Mouse (Mus musculus): ENCODE measurements around the gene Bmpr1a. TPM values are rescaled to one million over a fixed set of nuclear protein-coding genes. Genes with fewer than 3 reads are reported as not detected.
A peak's percentile ranks its signal among the peaks of the same experiment; 100 is the strongest.
"Not testable (repeated sequence)": the region's sequence is repeated elsewhere in the genome, so short reads cannot be mapped to it uniquely, and the experiment has no call there.

The Bmpr1a gene
- polyA plus RNA-seq, 1 experiment from 2014 or later: 56.8 TPM

DNA sequence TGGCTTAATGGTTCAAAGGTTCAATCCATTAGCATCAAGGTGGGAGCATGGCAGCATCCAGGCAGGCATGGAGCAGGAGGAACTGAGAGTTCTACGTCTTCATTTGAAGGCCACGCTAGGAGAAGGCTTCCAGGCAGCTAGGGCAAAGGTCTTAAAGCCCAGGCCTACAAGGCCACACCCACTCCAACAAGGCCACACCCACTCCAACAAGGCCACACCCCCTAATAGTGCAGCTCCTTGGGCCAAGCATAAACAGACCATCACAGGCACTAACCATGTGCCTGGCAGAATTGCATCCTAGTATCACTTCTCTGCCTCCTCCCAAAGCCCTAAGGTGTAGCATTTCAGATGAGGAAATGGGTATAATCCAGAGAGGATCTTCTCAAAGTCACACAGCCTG lies 131.4 kb downstream of the Bmpr1a start:
- 78% methylated on average over 2 of the region's 2 CpGs for WGBS
- peaks cover 11% of the 10 kb centered on the region for H3K4me1 ChIP-seq (replicated peaks; ENCODE audit: control insufficient read depth, insufficient read depth, low read length)
- ATAC-seq (replicated peaks; ENCODE audit: low FRiP score, low TSS enrichment, low read depth) (no peak), DNase-seq (ENCODE audit: low spot score) (no peak)
- H3K9me3 ChIP-seq (ENCODE audit: control insufficient read depth, low read length): no peaks in the 10 kb centered on the region
- H3K4me3 ChIP-seq (ENCODE audit: low read depth, low read length): no peak overlapping the region
- no peaks in the 10 kb centered on the region for H3K36me3 ChIP-seq (ENCODE audit: control insufficient read depth, insufficient read depth, low read length)
- no peak overlapping the region for H3K27ac ChIP-seq (ENCODE audit: low read depth)
- H3K27me3 ChIP-seq (replicated peaks; ENCODE audit: control insufficient read depth, insufficient read depth, low read length): no peaks in the 10 kb centered on the region
- no peak overlapping the region for H3K9ac ChIP-seq (ENCODE audit: low read length)
- H3K4me2 ChIP-seq (ENCODE audit: low read length): no peak overlapping the region

DNA sequence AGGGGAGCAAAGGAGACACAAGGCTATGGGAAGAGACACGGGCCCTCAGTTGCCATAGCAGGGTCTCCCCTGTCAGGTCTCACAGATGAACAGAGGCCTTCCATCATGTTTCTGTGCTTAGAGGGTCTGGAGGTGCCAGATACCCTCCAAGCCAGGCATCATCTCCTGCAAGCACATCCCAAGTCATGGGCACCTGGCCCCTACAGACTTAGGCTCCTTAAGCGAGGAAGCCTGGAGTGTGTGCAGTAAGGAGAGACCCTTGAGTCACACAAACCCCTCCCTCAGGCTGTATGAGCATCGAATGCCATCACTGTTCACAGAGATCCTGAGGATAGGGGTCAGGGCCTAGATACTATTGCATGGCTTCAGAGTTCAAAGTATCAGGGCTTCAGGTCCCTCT lies 132.2 kb downstream of the Bmpr1a start:
- H3K9ac ChIP-seq (ENCODE audit: low read length): no peak overlapping the region
- H3K36me3 ChIP-seq (ENCODE audit: control insufficient read depth, insufficient read depth, low read length): no peaks in the 10 kb centered on the region
- H3K4me2 ChIP-seq (ENCODE audit: low read length): no peak overlapping the region
- H3K4me3 ChIP-seq (ENCODE audit: low read depth, low read length): no peak overlapping the region
- no peak overlapping the region for H3K27ac ChIP-seq (ENCODE audit: low read depth)
- ATAC-seq (replicated peaks; ENCODE audit: low FRiP score, low TSS enrichment, low read depth) (no peak), DNase-seq (ENCODE audit: low spot score) (no peak)
- H3K9me3 ChIP-seq (ENCODE audit: control insufficient read depth, low read length): no peaks in the 10 kb centered on the region
- H3K4me1 ChIP-seq (replicated peaks; ENCODE audit: control insufficient read depth, insufficient read depth, low read length): peaks cover 11% of the 10 kb centered on the region
- no peaks in the 10 kb centered on the region for H3K27me3 ChIP-seq (replicated peaks; ENCODE audit: control insufficient read depth, insufficient read depth, low read length)
- 89% methylated on average over 3 of the region's 3 CpGs for WGBS

DNA sequence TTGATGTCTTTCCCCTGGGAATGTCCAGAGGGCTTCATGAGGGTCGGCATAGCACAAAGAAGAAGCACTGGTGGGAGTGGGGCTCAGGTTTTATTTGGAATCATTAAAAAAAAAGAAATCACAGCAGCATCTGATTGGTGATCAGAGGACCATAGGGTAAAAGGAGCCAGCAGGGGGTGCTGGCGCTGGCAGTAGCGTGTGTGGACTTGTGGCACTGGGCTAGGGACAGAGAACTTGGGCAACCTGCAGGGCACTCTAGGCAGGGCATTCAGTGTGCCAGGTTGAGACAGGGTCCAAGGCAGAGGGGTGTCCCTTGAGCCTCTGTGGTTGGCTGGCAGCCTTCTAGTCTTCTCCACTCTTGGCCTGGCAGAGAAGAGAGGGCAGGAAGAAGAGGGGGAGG lies 132.9 kb downstream of the Bmpr1a start:
- no peaks in the 10 kb centered on the region for H3K27me3 ChIP-seq (replicated peaks; ENCODE audit: control insufficient read depth, insufficient read depth, low read length)
- DNase-seq (ENCODE audit: low spot score) (no peak), ATAC-seq (replicated peaks; ENCODE audit: low FRiP score, low TSS enrichment, low read depth) (no peak)
- no peak overlapping the region for H3K9ac ChIP-seq (ENCODE audit: low read length)
- peaks cover 11% of the 10 kb centered on the region for H3K4me1 ChIP-seq (replicated peaks; ENCODE audit: control insufficient read depth, insufficient read depth, low read length)
- 65% methylated on average over 3 of the region's 3 CpGs for WGBS
- no peak overlapping the region for H3K4me2 ChIP-seq (ENCODE audit: low read length)
- H3K36me3 ChIP-seq (ENCODE audit: control insufficient read depth, insufficient read depth, low read length): no peaks in the 10 kb centered on the region
- H3K9me3 ChIP-seq (ENCODE audit: control insufficient read depth, low read length): peaks cover 4% of the 10 kb centered on the region; the same call in 1 of the 2 replicates
- H3K4me3 ChIP-seq (ENCODE audit: low read depth, low read length): no peak overlapping the region
- H3K27ac ChIP-seq (ENCODE audit: low read depth): no peak overlapping the region

DNA sequence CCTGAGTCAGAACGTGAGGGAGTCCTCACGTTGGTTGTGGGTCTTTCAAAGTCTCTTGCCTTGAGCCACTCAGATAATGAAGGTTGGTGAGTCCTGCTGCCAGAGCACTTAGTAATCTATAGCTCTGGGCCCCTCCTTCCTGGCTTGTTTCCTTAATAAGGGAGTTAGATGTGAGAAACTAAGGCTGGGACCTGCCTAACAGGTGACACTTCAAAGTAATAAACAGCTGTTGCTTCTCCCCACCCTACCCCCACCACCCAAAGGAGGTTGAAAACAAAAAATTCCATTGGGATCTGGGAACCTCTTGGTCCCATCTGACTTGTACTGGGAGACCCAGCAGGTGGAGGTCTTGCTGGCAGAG lies 138.0 kb downstream of the Bmpr1a start:
- H3K4me2 ChIP-seq (ENCODE audit: low read length): no peak overlapping the region
- no peaks in the 10 kb centered on the region for H3K27me3 ChIP-seq (replicated peaks; ENCODE audit: control insufficient read depth, insufficient read depth, low read length)
- ATAC-seq (replicated peaks; ENCODE audit: low FRiP score, low TSS enrichment, low read depth) (no peak), DNase-seq (ENCODE audit: low spot score) (no peak)
- no peak overlapping the region for H3K4me3 ChIP-seq (ENCODE audit: low read depth, low read length)
- H3K36me3 ChIP-seq (ENCODE audit: control insufficient read depth, insufficient read depth, low read length): no peaks in the 10 kb centered on the region
- no peak overlapping the region for H3K27ac ChIP-seq (ENCODE audit: low read depth)
- H3K9me3 ChIP-seq (ENCODE audit: control insufficient read depth, low read length): peaks cover 5% of the 10 kb centered on the region; the same call in 1 of the 2 replicates
- no peak overlapping the region for H3K9ac ChIP-seq (ENCODE audit: low read length)
- no peaks in the 10 kb centered on the region for H3K4me1 ChIP-seq (replicated peaks; ENCODE audit: control insufficient read depth, insufficient read depth, low read length)
- WGBS: 87% methylated on average over 2 of the region's 2 CpGs

DNA sequence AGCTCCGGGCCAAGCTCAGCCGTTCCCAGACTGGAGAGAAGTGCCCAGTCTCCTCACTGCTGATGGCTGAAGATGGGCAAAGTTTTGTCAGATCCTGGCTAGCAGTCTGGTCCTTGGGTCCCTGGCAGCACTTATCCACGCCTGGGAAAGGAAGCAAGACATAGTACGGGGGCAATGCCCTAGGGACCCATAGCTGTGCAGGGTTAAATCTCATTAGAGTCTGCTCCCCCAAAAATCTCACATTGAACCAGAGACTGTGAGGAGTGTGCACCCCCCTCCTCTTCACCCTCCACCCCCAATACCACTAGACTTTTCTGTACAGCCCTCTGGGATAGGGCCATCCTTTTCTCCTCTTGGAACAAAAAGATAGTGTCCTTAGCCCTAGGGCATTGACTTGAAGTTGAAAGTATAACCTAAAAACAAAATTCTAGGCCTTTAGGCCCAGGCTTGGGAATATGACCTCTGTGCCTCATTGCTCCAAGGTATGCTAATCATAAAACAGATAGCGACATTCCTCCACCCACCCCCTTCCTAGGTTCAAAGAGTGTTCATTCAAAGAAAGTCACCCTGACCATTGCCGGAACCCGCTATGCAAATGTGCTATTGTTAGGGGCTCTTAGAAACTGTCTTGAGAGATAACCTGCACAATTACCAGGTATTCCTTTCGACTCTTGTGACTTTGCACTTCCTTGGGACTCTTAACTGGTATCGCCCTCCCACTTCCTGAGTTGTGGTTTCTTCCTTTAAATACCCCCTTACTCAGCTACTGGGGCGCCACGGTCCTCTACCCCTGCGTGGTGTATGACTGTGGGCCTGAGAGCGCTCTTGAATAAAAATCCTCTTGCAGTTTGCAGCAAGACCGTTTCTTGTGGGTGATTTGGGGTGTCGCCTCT lies 138.6 kb downstream of the Bmpr1a start:
- Histone ChIP-seq H3K4me3 (ENCODE audit: low read depth, low read length) (peak overlapping the region; percentile 28; the same call in 1 of the 2 replicates), H3K9ac (ENCODE audit: low read length) (peak overlapping the region; percentile 18; the same call in 1 of the 2 replicates), H3K4me2 (ENCODE audit: low read length) (peak overlapping the region; percentile 57)
- WGBS: 81% methylated on average over 15 of the region's 15 CpGs
- H3K36me3 ChIP-seq (ENCODE audit: control insufficient read depth, insufficient read depth, low read length); H3K27me3 ChIP-seq (replicated peaks; ENCODE audit: control insufficient read depth, insufficient read depth, low read length); DNase-seq (ENCODE audit: low spot score); H3K27ac ChIP-seq (ENCODE audit: low read depth); ATAC-seq (replicated peaks; ENCODE audit: low FRiP score, low TSS enrichment, low read depth); H3K4me1 ChIP-seq (replicated peaks; ENCODE audit: control insufficient read depth, insufficient read depth, low read length); H3K9me3 ChIP-seq (ENCODE audit: control insufficient read depth, low read length): not testable (repeated sequence)

DNA sequence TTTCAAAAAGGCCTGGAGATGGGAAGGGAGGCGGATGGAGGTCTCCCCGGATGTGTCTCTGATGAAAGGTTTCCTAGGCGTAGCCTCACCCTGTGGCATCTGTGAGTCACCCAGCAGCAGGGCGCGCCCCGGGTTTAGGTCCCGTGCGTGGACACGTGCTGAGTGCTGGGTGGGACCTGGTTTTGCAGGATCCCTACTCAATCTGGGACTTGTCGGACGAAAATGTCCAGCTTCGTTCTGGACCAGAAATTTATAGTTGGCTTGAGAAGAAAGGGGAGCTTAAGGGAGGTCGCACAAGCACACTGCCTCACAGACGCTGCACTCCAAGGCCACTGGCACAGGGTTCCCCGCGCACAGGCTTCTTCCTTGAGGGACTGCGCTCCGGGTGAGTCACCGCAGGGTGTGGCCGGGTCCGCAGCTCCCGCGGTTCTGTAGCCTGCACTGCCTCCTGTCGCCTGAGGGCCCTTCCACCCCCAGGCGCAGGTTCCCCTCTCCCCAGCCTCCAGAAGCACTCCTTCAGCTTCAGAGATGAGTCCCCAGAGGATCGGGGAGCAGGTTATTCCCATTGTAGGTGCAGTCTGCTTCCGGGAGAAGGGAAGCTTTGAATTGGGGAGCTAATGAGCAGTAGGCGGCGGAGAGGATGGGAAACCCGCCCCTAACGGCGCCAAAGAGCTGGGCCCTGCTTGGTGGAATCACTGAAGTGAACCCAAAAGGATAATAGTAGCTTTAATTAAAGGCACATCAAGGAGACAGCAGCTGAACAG lies 139.5 kb downstream of the Bmpr1a start:
- H3K9ac ChIP-seq (ENCODE audit: low read length): peak overlapping the region; percentile 18
- H3K27me3 ChIP-seq (replicated peaks; ENCODE audit: control insufficient read depth, insufficient read depth, low read length): no peaks in the 10 kb centered on the region
- no peaks in the 10 kb centered on the region for H3K4me1 ChIP-seq (replicated peaks; ENCODE audit: control insufficient read depth, insufficient read depth, low read length)
- H3K36me3 ChIP-seq (ENCODE audit: control insufficient read depth, insufficient read depth, low read length): no peaks in the 10 kb centered on the region
- H3K4me3 ChIP-seq (ENCODE audit: low read depth, low read length): peak overlapping the region; percentile 28
- ATAC-seq (replicated peaks; ENCODE audit: low FRiP score, low TSS enrichment, low read depth) (peak; percentile 91), DNase-seq (ENCODE audit: low spot score) (peak; percentile 83)
- no peak overlapping the region for H3K27ac ChIP-seq (ENCODE audit: low read depth)
- H3K4me2 ChIP-seq (ENCODE audit: low read length): peak overlapping the region; percentile 57
- peaks cover 5% of the 10 kb centered on the region; the same call in 1 of the 2 replicates for H3K9me3 ChIP-seq (ENCODE audit: control insufficient read depth, low read length)
- WGBS: 6% methylated on average over 32 of the region's 32 CpGs

DNA sequence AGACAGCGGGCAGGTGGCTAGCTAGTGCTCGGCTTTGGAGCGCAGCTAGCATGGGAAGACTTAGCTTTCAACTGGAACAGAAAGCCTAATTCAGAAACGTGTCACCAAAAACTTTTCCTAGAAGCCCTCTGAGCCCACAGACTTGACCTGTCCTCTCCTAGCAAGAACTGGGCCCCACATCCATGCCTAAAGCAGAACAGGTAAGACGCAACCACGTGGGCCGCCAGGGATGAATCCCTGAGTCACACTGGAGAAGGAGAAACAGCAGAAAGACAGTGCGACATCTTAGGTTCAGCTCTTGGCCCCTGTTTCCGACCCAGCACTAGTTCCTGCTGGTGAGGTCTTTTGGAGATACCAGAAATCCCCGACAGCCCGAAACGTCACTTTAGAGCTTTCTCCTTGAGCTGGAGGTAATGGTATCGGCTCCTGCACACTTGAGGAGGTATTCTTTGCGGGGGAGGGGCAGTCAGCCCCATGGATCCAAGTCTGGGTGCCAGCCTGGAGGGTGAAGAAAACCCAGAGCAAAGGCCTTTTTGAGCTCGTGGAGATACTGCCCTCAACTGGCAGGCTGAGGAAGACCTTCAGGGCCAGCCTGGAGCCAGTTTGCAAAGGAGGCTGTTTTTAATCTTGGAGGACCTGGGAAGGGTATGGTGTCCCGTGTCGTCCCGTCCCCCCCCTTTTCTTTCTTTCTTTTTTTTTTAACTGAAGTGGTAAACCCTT lies 140.3 kb downstream of the Bmpr1a start:
- Histone ChIP-seq H3K4me3 (ENCODE audit: low read depth, low read length) (peak overlapping the region; percentile 28), H3K27me3 (replicated peaks; ENCODE audit: control insufficient read depth, insufficient read depth, low read length) (no peaks in the 10 kb centered on the region), H3K36me3 (ENCODE audit: control insufficient read depth, insufficient read depth, low read length) (no peaks in the 10 kb centered on the region), H3K4me2 (ENCODE audit: low read length) (peak overlapping the region; percentile 57), H3K4me1 (replicated peaks; ENCODE audit: control insufficient read depth, insufficient read depth, low read length) (no peaks in the 10 kb centered on the region), H3K9me3 (ENCODE audit: control insufficient read depth, low read length) (peaks cover 5% of the 10 kb centered on the region; the same call in 1 of the 2 replicates), H3K27ac (ENCODE audit: low read depth) (no peak overlapping the region), H3K9ac (ENCODE audit: low read length) (peak overlapping the region; percentile 18; the same call in 1 of the 2 replicates)
- peak; percentile 74 for DNase-seq (ENCODE audit: low spot score)
- 37% methylated on average over 18 of the region's 18 CpGs for WGBS
- peak; percentile 54 for ATAC-seq (replicated peaks; ENCODE audit: low FRiP score, low TSS enrichment, low read depth)

DNA sequence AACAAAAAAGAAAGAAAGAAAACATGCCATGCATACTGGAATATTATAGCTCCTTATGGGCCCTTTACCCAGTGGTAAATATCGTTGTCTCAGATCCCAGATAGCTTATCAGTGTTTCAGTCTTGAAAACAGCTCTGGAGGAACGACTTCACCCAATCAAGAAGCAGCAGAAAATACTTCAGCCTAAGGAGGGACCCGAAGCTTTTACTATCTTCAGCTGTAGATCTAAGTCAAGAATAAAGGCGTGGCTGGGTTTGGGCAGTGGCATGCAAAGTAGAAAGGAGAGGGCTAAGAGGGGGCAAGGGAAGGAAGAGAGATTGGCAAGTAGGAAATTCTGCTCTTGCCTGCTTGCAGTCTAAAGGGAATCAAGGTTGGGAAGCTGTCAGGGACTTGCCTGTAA lies 141.0 kb downstream of the Bmpr1a start:
- H3K9ac ChIP-seq (ENCODE audit: low read length): no peak overlapping the region
- WGBS: 55% methylated on average over 4 of the region's 4 CpGs
- no peaks in the 10 kb centered on the region for H3K27me3 ChIP-seq (replicated peaks; ENCODE audit: control insufficient read depth, insufficient read depth, low read length)
- no peaks in the 10 kb centered on the region for H3K36me3 ChIP-seq (ENCODE audit: control insufficient read depth, insufficient read depth, low read length)
- H3K4me1 ChIP-seq (replicated peaks; ENCODE audit: control insufficient read depth, insufficient read depth, low read length): no peaks in the 10 kb centered on the region
- H3K4me2 ChIP-seq (ENCODE audit: low read length): no peak overlapping the region
- H3K9me3 ChIP-seq (ENCODE audit: control insufficient read depth, low read length): peaks cover 5% of the 10 kb centered on the region; the same call in 1 of the 2 replicates
- DNase-seq (ENCODE audit: low spot score) (no peak), ATAC-seq (replicated peaks; ENCODE audit: low FRiP score, low TSS enrichment, low read depth) (no peak)
- H3K4me3 ChIP-seq (ENCODE audit: low read depth, low read length): no peak overlapping the region
- no peak overlapping the region for H3K27ac ChIP-seq (ENCODE audit: low read depth)
